Mouse (Mus musculus): ENCODE data around the gene Zfp456. TPM values are rescaled to one million over a fixed set of nuclear protein-coding genes. Genes with fewer than 3 reads are reported as not detected.

Zfp456 gene
- total and polyA plus RNA-seq, 3 experiments, result 2.4 to 7.4 (median 4.7) TPM

GRCm38 (mm10) chr13:67351854-67352253, 23.8 kb downstream of the Zfp456 start:
- Histone ChIP-seq H3K4me1 (ENCODE audit: control insufficient read depth in 1 of 2, insufficient read depth in 2 of 2) (no peaks in the 10 kb centered on the region), H3K4me2 (ENCODE audit: insufficient read depth, low read depth, poor library complexity, severe bottlenecking) (no peak overlapping the region), H3K9ac (ENCODE audit: insufficient read depth, low read depth) (no peak overlapping the region), H3K9me3 (replicated peaks; ENCODE audit: low read length) (no peaks in the 10 kb centered on the region), H3K27me3 (replicated peaks) (no peaks in the 10 kb centered on the region), H3K79me2 (replicated peaks; ENCODE audit: control insufficient read depth, extremely low read depth, insufficient read depth, poor library complexity, severe bottlenecking) (peaks cover 2% of the 10 kb centered on the region; the same call in 1 of the 2 replicates), H3K36me3 (replicated peaks in 1 of 2; ENCODE audit: control insufficient read depth in 1 of 2, insufficient read depth in 1 of 2, low read length in 1 of 2) (peaks cover 0 to 2% of the 10 kb centered on the region in 2 experiments), H3K27ac (ENCODE audit: insufficient read depth, low read depth) (no peak overlapping the region), H3K4me3 (replicated peaks in 1 of 3; ENCODE audit: low read depth in 2 of 3, low read length in 2 of 3, poor library complexity in 1 of 3) (no peak overlapping the region)
- in situ Hi-C loops (cut with MboI; ENCODE audit: low pct_ligation_motif_present, low pct_unique_long_range_greater_than_20kb, low sequenced_read_pairs), result no loop called here
- dilution Hi-C loops (cut with MboI; ENCODE audit: extremely low pct_ligation_motif_present, extremely low pct_unique_long_range_greater_than_20kb, low sequenced_read_pairs), result no loop called here
- no peak for TF ChIP-seq USF2 (conservative IDR thresholded peaks at IDR 0.05; ENCODE audit: low read depth, low read length)
- TF ChIP-seq CTCF (conservative IDR thresholded peaks at IDR 0.05 in 1 of 2, IDR thresholded peaks at IDR 0.05 in 1 of 2; ENCODE audit: low read depth in 2 of 2, low read length in 2 of 2), result no peak
- no peak for TF ChIP-seq CHD2 (IDR thresholded peaks at IDR 0.05; ENCODE audit: low read length)
- TF ChIP-seq RCOR1 (conservative IDR thresholded peaks at IDR 0.05; ENCODE audit: low read depth, low read length), result no peak
- TF ChIP-seq IRF4 (IDR thresholded peaks at IDR 0.05; ENCODE audit: low read depth, low read length), result no peak
- no peak for TF ChIP-seq USF1 (IDR thresholded peaks at IDR 0.05; ENCODE audit: low read depth, low read length)
- no peak for TF ChIP-seq SIN3A (IDR thresholded peaks at IDR 0.05; ENCODE audit: low read length)
- no peak for TF ChIP-seq ETS1 (conservative IDR thresholded peaks at IDR 0.05; ENCODE audit: low read depth, low read length)
- no peak for DNase-seq (ENCODE audit: extremely low read depth)

GRCm38 (mm10) chr13:67343422-67343821, 32.2 kb downstream of the Zfp456 start:
- in situ Hi-C loops (cut with MboI; ENCODE audit: low pct_ligation_motif_present, low pct_unique_long_range_greater_than_20kb, low sequenced_read_pairs), result no loop called here

More at GRCm38 (mm10) chr13:67343422-67343821, 32.2 kb downstream of the Zfp456 start:
- no peak for DNase-seq (ENCODE audit: extremely low read depth)
- Histone ChIP-seq H3K27ac (ENCODE audit: insufficient read depth, low read depth) (no peak overlapping the region), H3K36me3 (replicated peaks in 1 of 2; ENCODE audit: control insufficient read depth in 1 of 2, insufficient read depth in 1 of 2, low read length in 1 of 2) (peaks cover 22 to 48% of the 10 kb centered on the region in 2 experiments), H3K9ac (ENCODE audit: insufficient read depth, low read depth) (no peak overlapping the region), H3K79me2 (replicated peaks; ENCODE audit: control insufficient read depth, extremely low read depth, insufficient read depth, poor library complexity, severe bottlenecking) (no peaks in the 10 kb centered on the region; the same call in 1 of the 2 replicates), H3K4me2 (ENCODE audit: insufficient read depth, low read depth, poor library complexity, severe bottlenecking) (no peak overlapping the region), H3K27me3 (replicated peaks) (no peaks in the 10 kb centered on the region), H3K4me3 (replicated peaks in 1 of 3; ENCODE audit: low read depth in 2 of 3, low read length in 2 of 3, poor library complexity in 1 of 3) (no peak overlapping the region), H3K9me3 (replicated peaks; ENCODE audit: low read length) (no peaks in the 10 kb centered on the region), H3K4me1 (ENCODE audit: control insufficient read depth in 1 of 2, insufficient read depth in 2 of 2) (no peaks in the 10 kb centered on the region)
- TF ChIP-seq RCOR1 (conservative IDR thresholded peaks at IDR 0.05; ENCODE audit: low read depth, low read length), result no peak
- no peak for TF ChIP-seq MAFK (IDR thresholded peaks at IDR 0.05; ENCODE audit: insufficient replicate concordance, low read length)
- TF ChIP-seq IRF4 (IDR thresholded peaks at IDR 0.05; ENCODE audit: low read depth, low read length), result no peak
- no peak for TF ChIP-seq KAT2A (IDR thresholded peaks at IDR 0.05; ENCODE audit: insufficient replicate concordance, low read length)
- no peak for TF ChIP-seq EP300 (IDR thresholded peaks at IDR 0.05; ENCODE audit: low read length)
- TF ChIP-seq SMC3 (IDR thresholded peaks at IDR 0.05; ENCODE audit: low read depth, low read length), result no peak
- TF ChIP-seq USF1 (IDR thresholded peaks at IDR 0.05; ENCODE audit: low read depth, low read length), result no peak
- no peak for TF ChIP-seq ZC3H11A (IDR thresholded peaks at IDR 0.05; ENCODE audit: low read depth, low read length)
- no peak for TF ChIP-seq MYC (IDR thresholded peaks at IDR 0.05; ENCODE audit: low read depth, low read length)
- no peak for TF ChIP-seq MXI1 (IDR thresholded peaks at IDR 0.05; ENCODE audit: low read depth, low read length)
- no peak for TF ChIP-seq HCFC1 (IDR thresholded peaks at IDR 0.05; ENCODE audit: low read depth, low read length)
- no peak for TF ChIP-seq UBTF (IDR thresholded peaks at IDR 0.05; ENCODE audit: low read depth, low read length)
- no peak for TF ChIP-seq JUN (IDR thresholded peaks at IDR 0.05; ENCODE audit: insufficient read depth, low read depth, low read length)
- TF ChIP-seq POLR2AphosphoS2 (IDR thresholded peaks at IDR 0.05; ENCODE audit: low read depth, low read length), result no peak
- TF ChIP-seq ETS1 (conservative IDR thresholded peaks at IDR 0.05; ENCODE audit: low read depth, low read length), result no peak
- TF ChIP-seq NELFE (IDR thresholded peaks at IDR 0.05; ENCODE audit: low read depth, low read length), result no peak
- no peak for TF ChIP-seq POLR2A (IDR thresholded peaks at IDR 0.05; ENCODE audit: low read depth, low read length)
- no peak for TF ChIP-seq MEF2A (IDR thresholded peaks at IDR 0.05; ENCODE audit: borderline replicate concordance, low read depth, low read length)
- TF ChIP-seq GABPA (IDR thresholded peaks at IDR 0.05; ENCODE audit: insufficient replicate concordance, low read depth, low read length), result no peak
- no peak for TF ChIP-seq E2F4 (IDR thresholded peaks at IDR 0.05; ENCODE audit: insufficient replicate concordance, low read depth, low read length)
- dilution Hi-C loops (cut with MboI; ENCODE audit: extremely low pct_ligation_motif_present, extremely low pct_unique_long_range_greater_than_20kb, low sequenced_read_pairs), result no loop called here
